Mouse (Mus musculus) kidney, adult 9 months (tissue): ENCODE results near the gene 6430628N08Rik.

Experiments used
- DNase-seq: peaks from one replicate; pipeline ENCODE4 v3.0.0; 2022

The 6430628N08Rik gene

DNA sequence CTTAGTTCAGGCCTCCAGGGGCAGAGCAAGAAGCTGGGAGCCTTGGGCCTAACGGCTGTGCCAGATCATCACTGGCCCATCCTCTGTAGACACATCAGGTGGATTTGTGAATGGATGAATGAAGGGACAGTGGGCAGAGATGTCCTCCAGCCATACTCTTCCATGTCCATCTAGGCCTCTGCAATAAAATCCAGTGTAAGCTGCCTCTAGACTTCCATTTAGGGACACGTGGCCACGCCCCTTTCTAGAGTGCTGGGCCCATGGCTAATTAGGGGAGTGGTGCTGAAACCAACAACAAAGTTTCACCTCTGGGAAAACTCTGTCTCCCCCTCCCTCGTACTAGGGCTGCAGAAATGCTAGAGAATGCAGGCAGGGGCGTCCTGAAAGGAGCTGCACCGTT is 399 bp upstream of the 6430628N08Rik start:
- no peak for DNase-seq

- DNase-seq, result peak; percentile 92
Measured at GRCm38 (mm10) chr4:115894281-115894680, 3.8 kb downstream of the 6430628N08Rik start.

GRCm38 (mm10) chr4:115897901-115898631 is 7.6 kb downstream of the 6430628N08Rik start:
- DNase-seq, result no peak

GRCm38 (mm10) chr4:115902816-115903215 is 12.4 kb downstream of the 6430628N08Rik start:
- peak; percentile 85 for DNase-seq

DNA sequence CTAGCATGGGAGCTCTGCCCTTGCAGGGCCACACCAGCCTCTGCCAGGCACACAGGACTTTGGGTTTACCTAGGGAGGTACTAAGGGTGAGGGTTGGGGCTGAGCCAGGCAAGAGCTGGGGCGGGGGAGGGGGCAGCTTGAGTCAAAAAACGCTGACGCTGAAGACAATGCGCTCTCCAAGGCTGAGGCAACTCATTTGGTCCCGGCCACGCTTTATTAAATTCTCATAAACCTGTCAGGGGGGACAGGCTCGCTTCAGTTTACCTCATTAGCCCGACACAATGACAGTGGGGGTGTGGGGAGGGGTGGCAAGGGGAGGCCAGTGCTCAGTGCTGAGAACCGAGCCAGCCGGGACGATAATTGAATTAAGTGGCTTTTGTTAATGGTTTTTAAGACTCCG is 13.9 kb downstream of the 6430628N08Rik start:
- peak; percentile 19 for DNase-seq

DNA sequence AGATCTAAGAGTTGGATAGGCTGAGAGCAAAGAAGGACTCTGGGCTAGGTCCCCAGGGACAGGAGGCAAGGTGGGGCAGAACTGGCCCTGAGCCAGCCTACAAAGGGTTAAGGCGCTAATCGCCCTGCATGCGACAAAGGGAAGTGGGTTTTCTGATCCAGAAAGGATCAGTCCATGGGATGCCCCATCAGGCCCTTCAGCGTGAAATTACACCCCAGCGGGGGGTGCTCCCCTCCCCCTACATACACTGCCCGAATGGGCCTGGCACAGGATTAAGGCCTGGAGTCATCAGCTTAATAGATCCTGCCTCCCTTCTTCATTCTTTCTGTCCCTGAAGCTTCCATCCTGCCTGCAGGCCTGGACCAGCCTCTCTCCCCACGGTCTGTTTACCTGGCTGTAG is 15.2 kb downstream of the 6430628N08Rik start:
- no peak for DNase-seq

- no peak for DNase-seq
Measured at GRCm38 (mm10) chr4:115906791-115907190, 16.3 kb downstream of the 6430628N08Rik start.

GRCm38 (mm10) chr4:115907994-115908393 is 17.5 kb downstream of the 6430628N08Rik start:
- DNase-seq, result no peak

DNA sequence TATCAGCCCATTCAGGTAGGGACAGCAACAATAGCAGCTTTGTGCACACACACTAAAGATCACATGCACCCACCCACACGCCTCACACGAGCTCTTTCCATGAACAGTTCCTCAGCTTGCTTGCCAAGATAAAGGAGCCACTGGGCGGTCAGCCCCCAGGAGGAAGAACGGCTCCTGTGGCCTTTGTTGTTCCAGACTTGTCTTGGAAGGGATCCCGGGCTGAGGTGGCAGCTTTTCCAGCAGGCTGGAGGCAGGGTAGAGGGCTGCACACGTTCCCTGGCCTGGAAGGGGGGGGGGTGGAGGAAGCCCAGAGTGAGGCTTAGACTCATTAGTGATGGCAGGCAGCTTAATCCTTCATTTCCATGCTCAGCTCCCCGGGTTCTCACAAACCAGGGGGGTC is 18.2 kb downstream of the 6430628N08Rik start:
- no peak for DNase-seq

DNA sequence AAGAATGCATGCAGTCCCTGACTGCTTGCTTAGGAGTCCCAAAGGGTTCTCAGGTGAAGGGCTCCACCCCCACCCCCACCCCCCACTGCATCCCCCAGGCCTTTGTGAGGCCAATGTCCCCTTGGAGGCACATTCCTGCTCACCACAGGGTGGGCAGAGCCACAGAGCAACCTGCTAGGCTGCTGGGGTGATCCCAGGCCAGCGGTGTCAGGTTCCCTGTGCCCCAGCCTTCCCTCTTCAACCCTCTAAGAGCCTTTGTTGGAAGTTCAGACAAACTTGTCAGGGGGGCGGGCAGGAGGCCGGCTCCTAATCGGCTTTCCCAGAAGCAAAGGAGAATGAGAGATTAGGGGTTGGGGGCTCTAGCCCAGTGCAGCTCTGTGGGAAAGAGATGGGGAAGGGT is 21.1 kb downstream of the 6430628N08Rik start:
- no peak for DNase-seq

- peak; percentile 48 for DNase-seq
Measured at GRCm38 (mm10) chr4:115919911-115920310, 29.4 kb downstream of the 6430628N08Rik start.

- DNase-seq, result no peak
Measured at GRCm38 (mm10) chr4:115922688-115923087, 32.2 kb downstream of the 6430628N08Rik start.

- DNase-seq, result no peak
Measured at GRCm38 (mm10) chr4:115923262-115923880, 32.9 kb downstream of the 6430628N08Rik start.

GRCm38 (mm10) chr4:115927637-115928036 is 37.2 kb downstream of the 6430628N08Rik start:
- DNase-seq, result no peak

- DNase-seq, result no peak
Measured at GRCm38 (mm10) chr4:115931556-115932088, 41.2 kb downstream of the 6430628N08Rik start.

DNA sequence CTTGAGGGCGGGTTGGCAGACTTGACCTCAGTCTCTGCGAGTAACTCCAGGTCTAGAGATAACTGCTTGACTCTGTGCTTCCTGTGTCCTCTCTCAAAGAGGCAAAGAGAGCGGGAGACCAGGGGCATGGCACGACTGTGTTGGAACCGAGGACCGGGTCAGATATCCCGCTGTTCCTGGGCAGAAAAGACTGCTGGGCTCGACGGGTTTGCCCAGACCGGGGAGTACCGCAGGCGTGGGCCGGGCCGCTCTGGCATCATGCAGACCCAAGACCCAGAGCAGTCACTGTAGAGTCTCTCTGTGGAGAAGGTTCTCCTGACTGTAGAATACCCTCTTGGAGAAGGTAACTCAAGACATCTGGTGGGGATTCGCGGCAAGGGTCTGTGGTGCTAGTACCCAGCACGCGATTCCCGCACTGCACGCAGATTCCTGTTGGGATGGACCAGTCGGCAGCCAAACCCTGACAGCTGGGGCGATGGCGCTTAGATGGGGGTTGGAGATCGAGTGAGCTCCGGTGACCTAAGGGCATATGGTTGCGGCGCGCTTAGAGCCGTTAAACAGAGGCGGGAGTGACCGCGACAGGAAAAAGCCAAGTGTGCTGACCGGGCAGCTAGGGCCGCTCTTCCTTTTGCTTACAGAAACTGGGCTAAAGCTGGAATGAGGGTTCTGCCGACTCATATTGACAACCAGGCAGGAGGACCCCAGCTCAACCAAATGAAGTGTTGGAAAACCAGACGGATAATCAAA is 45.5 kb downstream of the 6430628N08Rik start:
- DNase-seq, result no peak

GRCm38 (mm10) chr4:115936646-115937045 is 46.2 kb downstream of the 6430628N08Rik start:
- no peak for DNase-seq

- no peak for DNase-seq
Measured at GRCm38 (mm10) chr4:115937061-115937976, 46.9 kb downstream of the 6430628N08Rik start.

DNA sequence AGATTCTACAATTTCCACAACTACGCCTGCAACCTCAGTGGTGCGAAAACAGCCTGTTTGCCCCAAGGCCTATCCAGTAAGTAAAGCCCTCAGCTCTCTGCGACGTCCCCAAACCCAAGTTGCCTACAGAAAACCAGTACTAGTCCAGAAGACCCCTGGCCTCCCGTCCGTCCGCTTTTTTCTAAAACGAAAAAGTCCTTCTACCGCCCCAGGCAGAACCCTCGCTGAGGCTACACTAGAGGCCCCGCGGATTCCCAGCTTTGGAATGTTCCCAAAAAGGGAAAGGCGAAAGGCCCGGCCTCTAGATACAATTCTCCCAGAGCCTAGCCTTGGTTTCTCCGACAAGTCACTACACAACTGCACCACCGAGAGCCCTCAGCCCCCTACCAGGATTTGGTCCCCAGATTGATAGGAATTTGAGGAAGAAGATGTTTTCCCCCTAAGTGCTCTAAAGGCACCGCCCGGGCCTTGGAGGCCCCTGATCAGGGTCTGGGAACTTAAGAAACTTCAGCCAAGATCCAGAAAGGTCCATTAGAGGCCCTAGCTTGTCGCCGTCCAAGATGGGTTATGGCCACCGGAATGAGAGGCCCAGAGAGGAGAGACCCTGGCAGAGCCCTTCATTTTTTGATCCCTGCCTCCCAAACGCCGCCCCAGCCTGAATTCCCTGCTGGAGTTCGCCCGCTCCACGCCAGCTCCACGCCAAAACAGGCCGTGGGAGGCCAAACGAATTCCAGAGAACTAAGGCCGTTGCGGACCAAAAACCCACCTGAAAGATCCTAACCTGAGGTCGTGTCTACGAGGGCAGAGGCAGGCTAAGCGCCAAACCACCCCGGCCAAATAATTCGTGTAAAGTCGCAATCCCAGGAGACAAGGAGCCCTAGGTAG is 48.1 kb downstream of the 6430628N08Rik start:
- DNase-seq, result peak; percentile 29

DNA sequence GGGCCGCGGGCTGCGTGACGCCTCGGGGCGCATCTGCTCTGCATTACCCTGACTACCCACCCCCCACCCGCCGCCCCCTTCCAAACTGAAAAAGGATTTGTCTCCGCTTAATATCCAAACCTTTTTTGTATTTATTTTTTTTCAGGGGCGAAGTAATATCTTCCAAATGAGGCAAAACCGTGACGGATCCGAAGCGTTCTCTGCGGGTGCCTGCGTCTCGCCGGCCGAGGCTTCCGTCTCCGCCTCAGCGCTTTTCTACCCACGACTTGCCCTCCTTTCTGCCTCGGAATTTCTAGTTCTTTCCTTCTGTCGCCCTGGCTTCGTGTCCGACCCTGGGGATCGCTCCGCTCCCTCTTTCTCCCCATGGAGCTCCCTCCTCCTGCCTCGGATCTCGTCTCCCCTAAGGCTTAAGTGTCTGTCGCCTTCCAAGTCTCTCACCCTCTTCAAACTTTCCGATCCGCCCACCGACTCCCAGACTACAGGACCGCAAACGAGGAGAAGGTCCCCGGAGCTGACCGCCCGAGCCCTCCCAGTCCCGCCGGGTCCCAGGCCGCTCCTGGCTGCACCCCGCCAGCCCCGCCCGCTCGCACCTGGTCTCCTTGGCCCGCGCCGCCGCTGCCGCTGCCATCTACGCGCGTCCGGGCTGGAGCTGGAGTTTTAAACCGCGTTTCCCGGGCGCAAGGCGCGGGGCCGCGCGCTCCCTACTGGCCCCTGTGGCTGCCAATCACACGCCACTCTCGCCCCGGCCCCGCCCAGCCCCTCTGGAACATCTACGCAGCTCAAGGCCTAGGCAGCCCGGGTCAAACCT is 49.0 kb downstream of the 6430628N08Rik start, which contains the start of gene Dmbx1:
Dmbx1 (minus strand) TSS at position 632 of the 808 bp plus-strand sequence.
- DNase-seq, result no peak
